Mouse (Mus musculus) liver, embryonic 15.5 days (tissue): ENCODE measurements around the gene Tor1aip2. TPM values are rescaled to one million over a fixed set of nuclear protein-coding genes. Genes with fewer than 3 reads are reported as not detected.
"Not testable (repeated sequence)": the region's sequence is repeated elsewhere in the genome, so short reads cannot be mapped to it uniquely, and the experiment has no call there.

Source experiments
- ATAC-seq: fragments of 200-750 bp; cut with Nextera tagmentation; 2 replicates; pipeline ENCODE4 v1.8.0; 2017; ENCODE audit warnings: moderate number of reproducible peaks, mild to moderate bottlenecking, moderate library complexity; ENCODE audit not compliant: insufficient read depth
- H3K27ac ChIP-seq: fragments of 300-500 bp; sonication (generic); replicated peaks from 2 replicates; pipeline ENCODE4 v1.5.1; 2015; ENCODE audit warnings: mild to moderate bottlenecking, inconsistent platforms
- H3K27me3 ChIP-seq: fragments of 300-500 bp; sonication (generic); 2 replicates; pipeline ENCODE4 v1.6.1; 2015; ENCODE audit warnings: mild to moderate bottlenecking, inconsistent platforms
- H3K36me3 ChIP-seq: fragments of 300-500 bp; sonication (generic); replicated peaks from 2 replicates; pipeline ENCODE4 v1.6.1; 2015; ENCODE audit warnings: moderate library complexity, mild to moderate bottlenecking, inconsistent platforms
- H3K4me1 ChIP-seq: fragments of 300-500 bp; sonication (generic); replicated peaks from 2 replicates; pipeline ENCODE4 v1.6.1; 2015; ENCODE audit warnings: inconsistent platforms
- H3K4me2 ChIP-seq: fragments of 300-500 bp; sonication (generic); 2 replicates; pipeline ENCODE4 v1.6.1; 2015; ENCODE audit warnings: moderate library complexity, mild to moderate bottlenecking, inconsistent platforms
- H3K4me3 ChIP-seq: fragments of 300-500 bp; sonication (generic); replicated peaks from 2 replicates; pipeline ENCODE4 v1.5.1; 2015; ENCODE audit warnings: mild to moderate bottlenecking, inconsistent platforms
- H3K9ac ChIP-seq: fragments of 300-500 bp; sonication (generic); 2 replicates; pipeline ENCODE4 v1.6.1; 2015; ENCODE audit warnings: moderate library complexity, mild to moderate bottlenecking, inconsistent platforms
- H3K9me3 ChIP-seq: fragments of 300-500 bp; sonication (generic); replicated peaks from 2 replicates; pipeline ENCODE4 v1.6.1; 2016; ENCODE audit warnings: inconsistent platforms
- WGBS: fragments of 180-500 bp; shearing (Covaris S2); methylation state at CpG from one replicate; pipeline ENCODE4 v1.1.7; 2015; ENCODE audit warnings: mixed read lengths; ENCODE audit not compliant: insufficient replicate concordance; 5-methylcytosine and 5-hydroxymethylcytosine counted together
- polyA plus RNA-seq: library from polyadenylated mRNA; unstranded; fragments of >200 nt; fragmentation: Nextera tagmentation; extraction: Ambion mirVana; gene quantifications from 2 replicates; pipeline ENCODE4 v1.2.1, GENCODE M21; 2015

Gene Tor1aip2
- polyA plus RNA-seq, 1 experiment from 2014 or later, result 51.2 TPM

DNA sequence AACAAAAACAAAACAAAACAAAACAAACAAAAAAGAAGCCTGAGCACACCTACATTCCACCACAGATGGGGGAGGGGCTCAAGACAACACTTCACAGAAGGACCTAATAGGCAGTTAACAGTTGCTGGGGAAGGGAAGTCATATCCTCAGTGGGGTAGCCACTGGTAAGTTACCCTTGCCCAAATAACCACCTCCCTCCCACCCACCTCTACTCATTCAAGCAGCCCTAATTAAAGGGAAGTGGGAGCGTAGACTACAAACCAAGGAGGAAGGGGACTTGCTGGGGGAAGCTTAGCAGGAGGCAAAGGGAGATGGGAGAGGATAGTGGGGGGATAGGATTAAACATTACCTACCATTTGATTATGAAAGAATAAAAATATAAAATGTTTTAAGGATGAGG, 14.8 kb upstream of the Tor1aip2 start:
- Histone ChIP-seq H3K27ac (no peak overlapping the region), H3K9ac (no peak overlapping the region), H3K4me3 (no peak overlapping the region), H3K9me3 (no peaks in the 10 kb centered on the region), H3K27me3 (no peaks in the 10 kb centered on the region), H3K4me2 (no peak overlapping the region), H3K4me1 (no peaks in the 10 kb centered on the region), H3K36me3 (peaks cover 72% of the 10 kb centered on the region)
- no peak for ATAC-seq
- 88% methylated on average over 1 of the region's 1 CpGs for WGBS

DNA sequence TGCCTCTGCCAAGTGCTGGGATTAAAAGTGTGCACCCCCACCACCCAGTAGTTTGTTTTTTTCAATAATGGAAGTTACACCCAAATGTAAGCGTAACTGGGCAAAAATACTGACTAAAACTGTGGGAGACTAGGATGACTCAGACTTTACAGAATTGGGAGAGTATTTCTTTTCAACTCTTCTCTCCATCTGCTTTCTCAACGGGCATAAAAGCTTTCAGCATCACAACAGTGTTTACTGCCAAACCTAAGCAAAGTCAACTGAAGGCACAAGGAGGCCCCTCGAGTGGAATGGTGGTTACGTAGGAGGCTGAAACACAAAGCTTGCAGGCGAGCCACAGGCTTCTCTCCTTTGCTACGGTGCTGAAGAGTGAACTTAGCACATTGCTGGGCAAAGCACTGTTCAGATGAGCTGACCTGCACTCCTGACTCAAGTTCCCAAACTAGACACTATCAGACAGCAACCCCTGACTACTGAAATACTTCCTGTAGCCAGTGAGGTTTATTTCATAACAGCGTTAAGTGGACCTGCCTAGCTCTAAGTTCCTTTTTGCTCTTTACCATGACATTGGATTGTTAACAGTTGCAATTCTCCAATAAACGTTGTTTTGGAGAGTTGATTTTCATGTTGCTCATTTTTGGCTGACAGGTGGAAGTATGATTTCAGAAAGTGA, 10.2 kb upstream of the Tor1aip2 start:
- Histone ChIP-seq H3K36me3 (peaks cover 69% of the 10 kb centered on the region), H3K4me2 (peak overlapping the region; percentile 18; the same call in 1 of the 2 replicates), H3K4me3 (no peak overlapping the region), H3K9me3 (no peaks in the 10 kb centered on the region), H3K4me1 (0 out of 2 replicates have a peak, but pooled peaks cover 5% of the 10 kb centered on the region), H3K27ac (0 out of 2 replicates have a peak overlapping the region, but pooled peaks have one; percentile 19), H3K27me3 (no peaks in the 10 kb centered on the region), H3K9ac (no peak overlapping the region)
- ATAC-seq, result no peak
- 57% methylated on average over 8 of the region's 8 CpGs for WGBS

- WGBS, result 76% methylated on average over 3 of the region's 3 CpGs
- ATAC-seq, result no peak
- Histone ChIP-seq H3K36me3 (peaks cover 74% of the 10 kb centered on the region), H3K27ac (no peak overlapping the region), H3K4me2 (no peak overlapping the region), H3K4me3 (no peak overlapping the region), H3K27me3 (no peaks in the 10 kb centered on the region), H3K9ac (no peak overlapping the region), H3K4me1 (0 out of 2 replicates have a peak, but pooled peaks cover 5% of the 10 kb centered on the region), H3K9me3 (no peaks in the 10 kb centered on the region)
Observed at GRCm38 (mm10) chr1:156027849-156028248, 7.4 kb upstream of the Tor1aip2 start.

DNA sequence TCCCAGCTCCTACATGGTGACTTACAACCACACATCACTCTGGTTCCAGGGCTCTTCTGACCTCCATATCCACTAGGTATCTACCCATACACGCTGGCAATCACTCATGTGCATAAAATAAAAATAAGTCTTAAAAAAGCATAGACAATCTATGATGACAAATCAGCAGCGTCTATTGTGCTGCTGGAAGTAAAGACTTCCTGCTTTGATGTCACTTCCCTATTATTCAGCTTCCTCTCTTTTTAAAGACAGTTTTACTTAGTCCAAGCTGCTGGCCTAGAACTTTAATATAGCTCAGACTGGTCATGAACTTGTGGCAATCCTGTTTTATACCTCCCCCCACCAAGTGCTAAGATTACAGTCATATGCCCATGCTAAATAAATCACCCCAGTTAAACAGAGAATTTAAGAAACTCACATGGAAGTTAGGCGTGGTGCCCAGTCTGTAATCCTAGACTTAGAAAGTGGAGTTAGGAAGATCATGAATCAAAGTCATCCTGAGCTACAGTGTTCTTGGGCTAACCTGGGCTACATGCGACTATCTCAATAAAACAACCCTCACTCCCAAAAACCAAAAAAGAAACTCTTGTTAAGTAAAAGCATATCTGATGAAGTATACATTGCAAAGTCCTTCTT, 6.7 kb upstream of the Tor1aip2 start:
- H3K27ac ChIP-seq, result no peak overlapping the region

GRCm38 (mm10) chr1:156033921-156034320, 1.3 kb upstream of the Tor1aip2 start:
- Histone ChIP-seq H3K36me3 (peaks cover 50% of the 10 kb centered on the region), H3K4me1 (peaks cover 27% of the 10 kb centered on the region), H3K4me3 (peak overlapping the region; percentile 82; the same call in 1 of the 2 replicates), H3K9ac (no peak overlapping the region), H3K27me3 (no peaks in the 10 kb centered on the region), H3K4me2 (peak overlapping the region; percentile 75), H3K27ac (no peak overlapping the region), H3K9me3 (no peaks in the 10 kb centered on the region)
- no peak for ATAC-seq
- 92% methylated on average over 7 of the region's 7 CpGs for WGBS

More for the DNA sequence above, 6.7 kb upstream of the Tor1aip2 start:
- peaks cover 80% of the 10 kb centered on the region for H3K36me3 ChIP-seq
- no peaks in the 10 kb centered on the region for H3K27me3 ChIP-seq
- no peak for ATAC-seq
- H3K4me3 ChIP-seq, result no peak overlapping the region
- WGBS, result 69% methylated on average over 4 of the region's 4 CpGs
- H3K9me3 ChIP-seq, result no peaks in the 10 kb centered on the region
- H3K4me1 ChIP-seq, result 0 out of 2 replicates have a peak, but pooled peaks cover 8% of the 10 kb centered on the region
- H3K9ac ChIP-seq, result no peak overlapping the region
- H3K4me2 ChIP-seq, result no peak overlapping the region

DNA sequence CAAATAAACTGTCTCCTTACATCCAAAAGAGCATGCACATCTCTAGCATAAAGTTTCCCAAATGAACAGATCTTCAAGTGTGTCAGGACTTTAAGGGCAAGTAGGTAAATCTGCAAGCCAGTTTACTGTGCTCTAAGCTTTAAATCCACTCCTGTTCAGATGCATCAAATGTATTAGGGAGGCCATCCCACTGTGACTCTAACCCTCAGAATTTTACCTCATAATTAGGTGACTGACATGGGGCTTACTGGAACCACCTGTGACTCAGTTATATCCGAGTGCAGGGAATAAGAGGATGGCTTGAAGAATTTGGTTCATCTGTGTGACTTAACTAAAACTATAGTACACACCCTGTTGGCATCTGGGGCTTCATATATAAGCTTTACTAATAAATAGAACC, 542 bp upstream of the Tor1aip2 start:
- WGBS, result 24% methylated on average over 1 of the region's 1 CpGs
- Histone ChIP-seq H3K27me3 (no peaks in the 10 kb centered on the region), H3K27ac (peak overlapping the region; percentile 100), H3K9me3 (no peaks in the 10 kb centered on the region), H3K9ac (peak overlapping the region; percentile 95), H3K4me1 (peaks cover 34% of the 10 kb centered on the region), H3K36me3 (peaks cover 43% of the 10 kb centered on the region), H3K4me3 (peak overlapping the region; percentile 82), H3K4me2 (peak overlapping the region; percentile 75)
- ATAC-seq, result no peak

- Histone ChIP-seq H3K9me3 (no peaks in the 10 kb centered on the region), H3K4me1 (peaks cover 43% of the 10 kb centered on the region), H3K27me3 (no peaks in the 10 kb centered on the region), H3K4me2 (peak within 1 kb of the TSS; percentile 75), H3K9ac (peak within 1 kb of the TSS; percentile 95), H3K27ac (peak within 1 kb of the TSS; percentile 100), H3K36me3 (peaks cover 29% of the 10 kb centered on the region), H3K4me3 (peak within 1 kb of the TSS; percentile 82)
- peak; percentile 86 for ATAC-seq
- under 1% methylated on average over 59 of the region's 59 CpGs for WGBS
Observed at GRCm38 (mm10) chr1:156035930-156036737, 931 bp downstream of the Tor1aip2 start, which contains the start of gene Tor1aip1. Gene Tor1aip1, minus strand, starts transcription at chr1:156036480.

- peak overlapping the region; percentile 82 for H3K4me3 ChIP-seq
- peak overlapping the region; percentile 75 for H3K4me2 ChIP-seq
- H3K9ac ChIP-seq, result peak overlapping the region; percentile 95
- peaks cover 21% of the 10 kb centered on the region for H3K36me3 ChIP-seq
- no peaks in the 10 kb centered on the region for H3K9me3 ChIP-seq
- peak overlapping the region; percentile 100 for H3K27ac ChIP-seq
- H3K27me3 ChIP-seq, result no peaks in the 10 kb centered on the region
- ATAC-seq, result no peak
- 4% methylated on average over 5 of the region's 5 CpGs for WGBS
- H3K4me1 ChIP-seq, result peaks cover 52% of the 10 kb centered on the region
Observed at GRCm38 (mm10) chr1:156037144-156037583, 2.0 kb downstream of the Tor1aip2 start.

DNA sequence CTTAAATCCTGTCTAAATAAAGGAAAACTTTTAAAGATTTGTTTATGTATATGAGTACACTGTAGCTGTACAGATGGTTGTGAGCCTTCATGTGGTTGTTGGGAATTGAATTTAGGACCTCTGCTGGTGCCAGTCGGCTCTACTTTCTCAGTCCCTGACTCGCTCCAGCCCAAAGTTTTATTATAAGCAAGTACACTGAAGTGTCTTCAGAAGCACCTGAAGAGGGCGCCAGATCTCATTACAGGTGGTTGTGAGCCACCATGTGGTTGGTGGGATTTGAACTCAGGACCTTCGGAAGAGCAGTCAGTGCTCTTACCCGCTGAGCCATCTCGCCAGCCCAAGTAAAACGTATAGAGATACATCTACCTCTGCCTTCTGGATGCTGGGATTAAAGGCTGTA, 4.8 kb downstream of the Tor1aip2 start:
- Histone ChIP-seq H3K27ac (peak overlapping the region; percentile 84), H3K4me2 (peak overlapping the region; percentile 79; the same call in 1 of the 2 replicates), H3K4me1 (peaks cover 59% of the 10 kb centered on the region), H3K36me3 (peaks cover 28% of the 10 kb centered on the region), H3K4me3 (peak overlapping the region; percentile 65; the same call in 1 of the 2 replicates)
- 60% methylated on average over 7 of the region's 7 CpGs for WGBS
- H3K9me3 ChIP-seq, H3K27me3 ChIP-seq, H3K9ac ChIP-seq, ATAC-seq: not testable (repeated sequence)

- H3K9me3 ChIP-seq, result no peaks in the 10 kb centered on the region
- peaks cover 66% of the 10 kb centered on the region for H3K4me1 ChIP-seq
- peak overlapping the region; percentile 57 for H3K9ac ChIP-seq
- H3K27ac ChIP-seq, result peak overlapping the region; percentile 84
- peak; percentile 67 for ATAC-seq
- H3K36me3 ChIP-seq, result peaks cover 36% of the 10 kb centered on the region
- H3K27me3 ChIP-seq, result no peaks in the 10 kb centered on the region
- peak overlapping the region; percentile 79 for H3K4me2 ChIP-seq
- under 1% methylated on average over 22 of the region's 22 CpGs for WGBS
- H3K4me3 ChIP-seq, result peak overlapping the region; percentile 65
Observed at GRCm38 (mm10) chr1:156040731-156041401, 5.7 kb downstream of the Tor1aip2 start.
